Mouse (Mus musculus): Measurements from ENCODE around the gene Cltrn. TPM values are rescaled to one million over a fixed set of nuclear protein-coding genes. Genes with fewer than 3 reads are reported as not detected.

Cltrn gene
- polyA plus RNA-seq, 1 experiment from 2014 or later = not detected

DNA sequence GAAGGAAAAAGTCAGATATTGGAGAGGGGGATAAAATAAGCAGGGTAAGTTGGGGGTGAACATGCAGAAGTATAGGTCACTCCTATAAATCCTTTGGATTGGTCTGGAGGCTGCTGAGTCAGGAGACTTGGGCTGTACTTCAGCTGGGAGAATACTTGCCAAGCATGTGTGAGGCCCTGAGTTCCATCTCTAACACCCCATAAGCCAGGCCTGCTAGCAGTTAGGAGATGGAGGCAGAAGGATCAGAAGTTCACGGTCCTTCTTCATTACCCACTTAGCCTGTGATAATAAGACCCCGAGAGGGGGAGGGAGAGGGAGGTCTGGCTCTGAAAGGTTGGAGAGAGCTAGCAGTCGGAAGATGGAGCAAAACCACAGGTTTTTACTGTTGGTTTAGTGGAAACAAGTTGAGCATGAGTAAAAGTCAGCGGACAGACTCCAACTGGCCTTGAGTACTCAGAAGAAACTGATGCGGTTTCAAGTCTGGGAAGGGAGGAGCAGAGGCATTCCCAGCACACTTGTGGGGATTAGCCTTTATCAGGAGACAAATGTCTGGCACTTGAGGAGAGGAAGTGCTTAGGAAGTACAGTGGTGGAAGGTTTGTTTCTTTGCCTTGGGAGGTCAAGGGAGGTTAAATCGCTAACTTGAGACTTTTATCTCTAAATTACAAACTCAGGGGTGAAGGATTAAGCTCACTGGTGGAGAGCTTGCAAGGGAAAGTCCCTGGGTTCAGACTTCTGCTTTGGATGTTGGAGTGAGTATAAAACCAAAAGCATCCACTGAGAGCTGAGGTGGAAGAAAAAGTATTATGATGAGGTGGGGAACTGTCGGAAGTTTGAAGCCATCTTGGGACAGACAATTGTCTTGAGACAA lies 3.9 kb downstream of the Cltrn start:
- Histone ChIP-seq H3K36me3 (no peaks in the 10 kb centered on the region), H3K9me3 (no peaks in the 10 kb centered on the region), H3K4me2 (replicated peaks) (no peak overlapping the region), H3K4me1 (replicated peaks) (no peaks in the 10 kb centered on the region), H3K9ac (replicated peaks) (no peak overlapping the region), H3K27me3 (peaks cover 32% of the 10 kb centered on the region), H3K27ac (no peak overlapping the region), H3K4me3 (replicated peaks) (no peak overlapping the region)
- ATAC-seq = no peak
- 54% methylated on average over 7 of the region's 7 CpGs for WGBS

DNA sequence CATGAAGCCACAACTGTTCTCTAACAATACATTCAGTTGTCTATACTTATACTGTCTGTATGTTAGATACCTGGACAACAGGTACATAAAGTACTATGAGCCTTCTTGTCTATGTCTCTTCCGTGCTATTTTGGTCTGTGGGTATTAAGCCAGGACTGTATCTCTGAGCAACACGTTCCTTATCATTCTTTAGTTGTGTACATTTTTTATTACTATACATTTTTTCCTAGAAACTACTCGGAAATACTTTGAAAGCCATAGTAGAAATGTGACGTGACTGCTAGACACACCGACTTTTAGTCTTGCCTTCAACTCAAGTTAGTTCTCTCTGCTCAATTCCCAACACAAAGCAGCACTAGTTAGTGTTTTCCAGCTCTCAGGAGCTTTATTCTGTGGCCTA lies 4.8 kb downstream of the Cltrn start:
- ATAC-seq = no peak
- 87% methylated on average over 5 of the region's 5 CpGs for WGBS
- H3K9ac ChIP-seq (replicated peaks) = no peak overlapping the region
- no peak overlapping the region for H3K4me2 ChIP-seq (replicated peaks)
- no peaks in the 10 kb centered on the region for H3K36me3 ChIP-seq
- no peaks in the 10 kb centered on the region for H3K9me3 ChIP-seq
- peaks cover 32% of the 10 kb centered on the region for H3K27me3 ChIP-seq
- H3K27ac ChIP-seq = no peak overlapping the region
- no peaks in the 10 kb centered on the region for H3K4me1 ChIP-seq (replicated peaks)
- no peak overlapping the region for H3K4me3 ChIP-seq (replicated peaks)

DNA sequence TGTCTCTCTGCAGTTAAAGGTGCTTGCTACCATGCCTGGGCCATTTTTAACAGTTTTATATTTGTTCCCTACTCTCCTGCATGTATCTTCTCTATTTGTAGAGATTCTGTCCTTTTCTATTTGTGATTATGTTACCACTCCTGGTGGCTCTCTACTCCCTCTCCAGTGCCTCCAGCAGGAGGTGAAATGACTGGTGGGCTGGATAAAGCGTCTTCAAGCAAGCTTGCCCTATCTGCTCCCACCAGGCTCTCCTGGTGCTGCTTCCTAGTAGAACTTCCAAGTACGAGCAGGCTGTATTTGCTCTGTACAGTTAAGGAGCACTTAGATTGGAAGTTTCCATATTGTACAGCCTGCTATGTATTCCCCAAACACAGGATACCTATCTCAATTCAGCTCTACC lies 7.2 kb downstream of the Cltrn start:
- Histone ChIP-seq H3K9ac (replicated peaks) (no peak overlapping the region), H3K27me3 (peaks cover 28% of the 10 kb centered on the region), H3K9me3 (no peaks in the 10 kb centered on the region), H3K4me3 (replicated peaks) (no peak overlapping the region), H3K36me3 (no peaks in the 10 kb centered on the region), H3K4me2 (replicated peaks) (no peak overlapping the region), H3K4me1 (replicated peaks) (no peaks in the 10 kb centered on the region), H3K27ac (no peak overlapping the region)
- 75% methylated on average over 2 of the region's 2 CpGs for WGBS
- no peak for ATAC-seq

DNA sequence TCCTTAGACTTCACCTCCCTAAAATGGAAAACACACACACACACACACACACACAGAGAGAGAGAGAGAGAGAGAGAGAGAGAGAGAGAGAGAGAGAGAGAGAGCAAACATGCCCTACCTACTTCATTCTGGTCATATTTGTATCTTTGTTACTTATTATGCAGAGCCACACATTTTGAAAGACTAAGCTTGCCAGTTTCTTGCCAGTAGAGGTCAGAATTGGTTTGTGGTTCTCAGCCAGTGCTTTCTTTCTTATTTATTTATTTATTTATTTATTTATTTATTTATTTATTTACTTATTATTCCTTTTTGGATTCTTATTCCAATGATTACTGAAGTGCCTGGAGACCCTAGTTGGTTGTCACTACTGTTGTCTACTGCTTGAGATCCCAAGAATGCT lies 12.9 kb downstream of the Cltrn start:
- ATAC-seq = no peak
- H3K27me3 ChIP-seq = peaks cover 12% of the 10 kb centered on the region; the same call in 1 of the 2 replicates
- H3K36me3 ChIP-seq = no peaks in the 10 kb centered on the region
- no peak overlapping the region for H3K4me2 ChIP-seq (replicated peaks)
- no peak overlapping the region for H3K27ac ChIP-seq
- H3K9me3 ChIP-seq = no peaks in the 10 kb centered on the region
- H3K4me3 ChIP-seq (replicated peaks) = no peak overlapping the region
- H3K4me1 ChIP-seq (replicated peaks) = no peaks in the 10 kb centered on the region
- no peak overlapping the region for H3K9ac ChIP-seq (replicated peaks)

DNA sequence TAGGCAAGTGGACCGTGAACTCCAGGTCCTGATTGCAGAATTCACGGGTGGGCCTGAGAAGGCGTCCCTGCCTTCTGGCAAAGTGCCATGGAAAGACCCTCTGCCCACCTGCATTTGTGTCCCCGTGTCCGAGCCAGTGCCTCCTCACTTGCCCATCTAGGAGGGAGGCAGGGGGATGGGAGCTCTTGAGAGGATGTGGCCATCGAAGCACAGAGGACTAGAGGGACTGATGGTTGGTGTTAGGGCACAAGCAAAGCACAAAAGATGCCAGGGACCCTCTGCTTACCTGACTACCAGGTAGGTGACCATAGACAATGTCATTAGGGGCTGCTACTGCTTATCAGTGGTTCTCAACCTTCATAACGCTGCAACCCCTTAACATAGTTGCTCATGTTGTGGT lies 13.6 kb downstream of the Cltrn start:
- no peak overlapping the region for H3K9ac ChIP-seq (replicated peaks)
- no peak for ATAC-seq
- no peaks in the 10 kb centered on the region for H3K4me1 ChIP-seq (replicated peaks)
- no peak overlapping the region for H3K4me3 ChIP-seq (replicated peaks)
- no peak overlapping the region for H3K27ac ChIP-seq
- peaks cover 15% of the 10 kb centered on the region; the same call in 1 of the 2 replicates for H3K27me3 ChIP-seq
- no peak overlapping the region for H3K4me2 ChIP-seq (replicated peaks)
- H3K9me3 ChIP-seq = no peaks in the 10 kb centered on the region
- WGBS = 87% methylated on average over 7 of the region's 7 CpGs
- H3K36me3 ChIP-seq = no peaks in the 10 kb centered on the region

DNA sequence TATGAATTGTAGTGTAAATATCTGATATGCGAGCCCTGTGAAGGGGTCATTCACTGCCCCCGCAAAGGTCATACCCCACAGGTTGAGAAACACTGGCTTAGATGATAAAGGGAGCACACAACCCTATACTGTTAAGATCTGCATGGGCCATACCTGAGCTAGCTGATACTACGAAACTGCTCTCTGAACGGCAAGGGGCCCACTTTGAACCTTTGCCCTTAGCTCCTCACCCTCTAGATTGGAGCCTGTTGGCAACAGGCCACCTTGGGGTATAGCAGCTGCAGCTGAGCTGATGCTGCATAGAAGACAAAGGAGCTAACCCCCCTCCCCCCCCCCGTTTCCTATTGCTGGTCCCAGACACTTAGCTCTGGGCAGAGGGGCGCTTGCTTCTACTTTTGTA lies 14.0 kb downstream of the Cltrn start:
- H3K4me3 ChIP-seq (replicated peaks) = no peak overlapping the region
- ATAC-seq = 0 out of 2 replicates have a peak, but pooled peaks have one; percentile 27
- H3K36me3 ChIP-seq = no peaks in the 10 kb centered on the region
- H3K27me3 ChIP-seq = peaks cover 18% of the 10 kb centered on the region; the same call in 1 of the 2 replicates
- H3K4me1 ChIP-seq (replicated peaks) = no peaks in the 10 kb centered on the region
- H3K27ac ChIP-seq = no peak overlapping the region
- no peak overlapping the region for H3K9ac ChIP-seq (replicated peaks)
- WGBS = 69% methylated on average over 6 of the region's 6 CpGs
- no peak overlapping the region for H3K4me2 ChIP-seq (replicated peaks)
- no peaks in the 10 kb centered on the region for H3K9me3 ChIP-seq

DNA sequence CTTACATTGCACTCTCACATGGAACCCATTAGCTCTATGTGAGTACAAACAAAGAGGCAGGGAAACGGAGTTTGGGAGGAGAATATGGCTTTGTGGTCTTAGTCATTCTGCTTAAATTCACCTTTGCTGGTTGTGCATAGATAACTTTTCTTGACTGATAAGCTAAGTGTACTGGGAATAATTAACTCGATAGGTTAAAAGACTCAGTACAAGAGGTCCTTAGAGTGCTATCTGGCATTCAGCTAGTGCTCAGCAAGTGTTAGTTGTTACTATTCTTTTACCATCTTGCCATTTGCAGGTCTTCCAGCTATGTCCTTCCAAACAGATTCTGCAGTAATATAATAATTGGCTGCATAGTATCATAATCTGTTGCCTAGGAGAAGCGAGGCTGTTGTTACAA lies 22.5 kb downstream of the Cltrn start:
- Histone ChIP-seq H3K9ac (replicated peaks) (no peak overlapping the region), H3K4me2 (replicated peaks) (no peak overlapping the region), H3K27ac (no peak overlapping the region), H3K36me3 (no peaks in the 10 kb centered on the region), H3K27me3 (peaks cover 10% of the 10 kb centered on the region; the same call in 1 of the 2 replicates), H3K4me1 (replicated peaks) (no peaks in the 10 kb centered on the region), H3K9me3 (no peaks in the 10 kb centered on the region), H3K4me3 (replicated peaks) (no peak overlapping the region)
- WGBS = 85% methylated on average over 3 of the region's 3 CpGs
- ATAC-seq = no peak

DNA sequence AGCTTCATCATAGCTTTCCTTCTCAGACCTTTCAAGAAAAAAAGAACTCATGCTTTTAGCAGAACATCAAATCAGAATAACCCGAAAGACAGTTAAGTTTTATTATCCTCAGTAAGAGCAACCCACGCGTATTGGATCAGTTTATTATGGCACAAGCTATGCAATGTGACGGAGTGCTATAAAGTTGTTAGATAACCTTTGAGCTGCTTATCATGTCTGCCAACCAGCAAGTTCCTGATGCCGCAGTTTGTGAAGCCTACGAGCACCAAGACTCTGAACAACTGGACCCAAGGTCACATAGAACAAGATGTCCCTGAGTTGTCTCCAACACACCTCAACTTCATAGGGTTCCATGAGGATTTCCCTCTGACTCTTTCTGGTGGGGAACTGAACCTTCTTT lies 25.1 kb downstream of the Cltrn start:
- H3K4me2 ChIP-seq (replicated peaks) = no peak overlapping the region
- ATAC-seq = no peak
- no peak overlapping the region for H3K4me3 ChIP-seq (replicated peaks)
- no peaks in the 10 kb centered on the region for H3K9me3 ChIP-seq
- H3K9ac ChIP-seq (replicated peaks) = no peak overlapping the region
- H3K27ac ChIP-seq = no peak overlapping the region
- H3K27me3 ChIP-seq = peaks cover 5% of the 10 kb centered on the region; the same call in 1 of the 2 replicates
- H3K4me1 ChIP-seq (replicated peaks) = no peaks in the 10 kb centered on the region
- no peaks in the 10 kb centered on the region for H3K36me3 ChIP-seq
- 93% methylated on average over 6 of the region's 6 CpGs for WGBS

DNA sequence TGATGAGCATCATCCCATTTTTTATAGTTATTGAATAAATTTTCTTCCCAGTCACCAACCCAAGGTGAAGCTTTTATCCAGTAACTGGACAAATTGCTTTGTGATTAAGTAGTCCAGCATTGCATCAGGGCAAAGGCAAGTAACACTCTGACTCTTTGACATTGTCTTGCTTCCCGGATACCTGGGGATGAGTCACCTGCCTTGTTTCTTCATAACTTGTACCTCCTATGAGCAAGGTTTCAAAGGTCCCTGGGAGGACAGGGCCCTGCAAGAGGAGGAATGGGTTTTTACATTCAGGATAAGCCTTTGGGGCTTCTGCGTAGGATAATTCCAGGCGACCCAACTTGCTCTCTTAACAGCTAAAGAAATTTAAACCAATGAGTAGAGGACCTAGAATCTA lies 35.3 kb downstream of the Cltrn start:
- H3K9me3 ChIP-seq = no peaks in the 10 kb centered on the region
- no peak overlapping the region for H3K4me2 ChIP-seq (replicated peaks)
- peaks cover 11% of the 10 kb centered on the region; the same call in 1 of the 2 replicates for H3K27me3 ChIP-seq
- H3K36me3 ChIP-seq = no peaks in the 10 kb centered on the region
- no peak overlapping the region for H3K4me3 ChIP-seq (replicated peaks)
- WGBS = 90% methylated on average over 3 of the region's 3 CpGs
- H3K4me1 ChIP-seq (replicated peaks) = no peaks in the 10 kb centered on the region
- ATAC-seq = no peak
- no peak overlapping the region for H3K27ac ChIP-seq
- H3K9ac ChIP-seq (replicated peaks) = no peak overlapping the region

DNA sequence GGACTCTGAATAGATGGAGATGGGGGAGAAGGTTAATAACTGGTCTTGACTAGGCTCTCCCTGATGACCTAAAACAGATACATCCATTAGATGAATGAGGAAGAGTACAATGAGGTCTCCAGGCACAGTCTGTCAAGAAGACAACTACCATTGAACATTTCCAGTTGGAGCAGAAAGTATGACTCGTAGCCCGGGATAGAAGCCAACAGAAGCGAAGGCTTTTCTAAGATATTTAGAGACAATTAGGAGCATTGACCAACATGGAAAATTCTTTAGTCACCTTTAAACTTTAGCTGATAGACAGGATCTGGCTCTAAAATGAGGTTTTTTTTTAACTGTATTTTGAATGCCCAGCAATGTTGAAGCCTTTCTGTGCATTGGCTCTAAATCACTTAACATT lies 44.9 kb downstream of the Cltrn start:
- Histone ChIP-seq H3K36me3 (no peaks in the 10 kb centered on the region), H3K27me3 (peaks cover 9% of the 10 kb centered on the region; the same call in 1 of the 2 replicates), H3K27ac (no peak overlapping the region), H3K4me2 (replicated peaks) (no peak overlapping the region), H3K9ac (replicated peaks) (no peak overlapping the region), H3K4me3 (replicated peaks) (no peak overlapping the region), H3K4me1 (replicated peaks) (no peaks in the 10 kb centered on the region), H3K9me3 (no peaks in the 10 kb centered on the region)
- WGBS = 99% methylated on average over 3 of the region's 3 CpGs
- no peak for ATAC-seq

DNA sequence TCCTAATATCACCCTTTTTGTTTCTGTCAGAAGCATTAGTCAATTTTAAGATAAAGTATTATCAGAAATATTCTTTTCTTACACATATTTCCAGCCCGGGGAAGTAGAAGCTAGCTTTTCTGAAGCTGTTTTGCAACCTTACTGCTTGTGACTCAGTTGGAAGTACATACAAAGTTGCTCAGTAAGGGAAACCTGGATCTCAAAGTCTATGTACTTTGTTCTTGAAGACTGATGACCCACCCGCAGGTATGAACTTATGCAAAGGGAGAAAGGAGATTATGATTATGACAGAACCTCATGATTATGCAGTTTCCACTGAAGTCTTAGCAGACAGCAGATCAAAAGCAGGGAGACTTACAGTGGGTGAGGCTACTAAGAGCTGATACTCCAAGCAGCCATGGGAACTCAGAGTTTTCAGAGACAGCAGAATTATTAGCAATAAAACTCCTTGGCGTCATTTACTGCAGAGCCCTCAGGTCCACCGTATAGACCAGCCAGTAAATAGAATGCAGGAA lies 46.7 kb downstream of the Cltrn start:
- WGBS = 96% methylated on average over 4 of the region's 4 CpGs

DNA sequence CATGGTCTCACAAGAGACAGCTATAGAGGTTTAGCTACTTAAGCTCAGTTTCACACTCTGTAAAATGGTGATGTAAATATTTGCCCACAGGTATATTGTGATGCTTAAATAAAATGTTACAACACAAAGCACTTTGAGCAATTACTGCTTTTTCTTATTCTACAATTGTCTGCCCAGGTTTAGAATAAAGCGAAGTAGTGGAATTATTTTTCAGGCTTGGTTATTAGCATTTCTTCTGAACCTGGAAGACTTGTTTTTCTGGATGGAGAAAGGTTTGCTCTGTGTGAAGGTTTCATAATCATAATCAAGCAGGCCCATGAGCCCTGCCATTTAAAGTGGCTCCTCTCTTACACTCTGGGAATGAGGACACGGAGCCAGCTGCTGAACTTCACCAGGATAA lies 50.4 kb downstream of the Cltrn start, which contains the start of gene Ace2:
TSS of gene Ace2 (plus strand) at position 301 of the 400 bp plus-strand sequence.
- ATAC-seq = no peak
- 79% methylated on average over 2 of the region's 2 CpGs for WGBS
- Histone ChIP-seq H3K27me3 (peaks cover 16% of the 10 kb centered on the region; the same call in 1 of the 2 replicates), H3K9ac (replicated peaks) (no peak within 1 kb of the TSS), H3K4me3 (replicated peaks) (no peak within 1 kb of the TSS), H3K36me3 (no peaks in the 10 kb centered on the region), H3K27ac (no peak within 1 kb of the TSS), H3K4me2 (replicated peaks) (no peak within 1 kb of the TSS), H3K9me3 (no peaks in the 10 kb centered on the region), H3K4me1 (replicated peaks) (no peaks in the 10 kb centered on the region)

More for the DNA sequence above, 46.7 kb downstream of the Cltrn start:
- no peak overlapping the region for H3K9ac ChIP-seq (replicated peaks)
- H3K27me3 ChIP-seq = peaks cover 11% of the 10 kb centered on the region; the same call in 1 of the 2 replicates
- H3K4me2 ChIP-seq (replicated peaks) = no peak overlapping the region
- H3K9me3 ChIP-seq = no peaks in the 10 kb centered on the region
- H3K36me3 ChIP-seq = no peaks in the 10 kb centered on the region
- H3K4me3 ChIP-seq (replicated peaks) = no peak overlapping the region
- no peak overlapping the region for H3K27ac ChIP-seq
- no peaks in the 10 kb centered on the region for H3K4me1 ChIP-seq (replicated peaks)
- ATAC-seq = no peak
